Mouse (Mus musculus) adipose tissue, adult 10 weeks (tissue): ENCODE data around the gene Olfr1306. TPM values are rescaled to one million over a fixed set of nuclear protein-coding genes. Genes with fewer than 3 reads are reported as not detected.

Experiments
- polyA plus RNA-seq: library from polyadenylated mRNA; stranded (reverse); fragments of 350-450 nt; fragmentation: Illumina TruSeq; extraction: RNeasy Lipid Tissue Mini Kit (QIAGEN cat#74804); gene quantifications from one replicate; pipeline ENCODE4 v1.2.3, GENCODE M21; 2014; ENCODE audit warnings: low read depth, low replicate concordance

Gene Olfr1306
- polyA plus RNA-seq: not detected

DNA sequence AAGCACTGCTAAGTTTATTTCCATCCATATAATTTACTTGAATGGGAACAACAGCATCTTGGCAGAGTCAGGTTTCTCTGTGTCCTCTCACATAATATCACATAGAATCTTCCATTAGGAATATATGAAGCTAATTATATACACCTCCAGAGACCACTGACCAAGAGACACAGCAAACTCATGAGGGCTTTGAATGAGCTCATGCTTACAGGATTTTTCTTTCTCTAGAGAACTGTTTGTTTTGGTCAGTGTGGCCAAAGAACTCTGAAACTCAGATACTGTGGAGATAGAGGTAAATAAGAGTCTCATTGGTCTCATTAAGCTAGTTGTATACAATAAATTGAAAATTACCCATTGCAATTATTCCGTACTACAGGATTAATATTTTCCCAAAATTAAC is at the start of gene Olfr1306:
Gene Olfr1306, minus strand, starts transcription at position 101 of the 400 bp plus-strand sequence.

DNA sequence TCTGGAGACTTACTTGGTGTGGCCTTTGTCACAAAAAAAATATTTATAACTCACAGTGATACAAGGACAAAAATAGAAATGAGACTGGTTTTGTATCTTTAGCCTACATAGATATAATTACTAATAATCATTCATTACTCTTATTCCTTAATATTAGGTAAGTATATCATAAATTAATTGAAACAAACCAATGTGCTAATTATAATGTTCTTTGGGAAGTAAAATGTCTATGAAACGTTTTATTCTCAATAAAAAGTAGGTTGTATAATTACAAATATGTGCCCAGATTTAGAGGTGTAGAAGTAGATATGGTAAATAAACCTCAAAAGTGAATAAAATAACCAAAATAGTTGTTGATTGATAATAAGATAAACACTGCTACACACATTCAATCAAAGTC is 48.8 kb upstream of the Olfr1306 start, which contains the start of gene Olfr1308:
Gene Olfr1308, minus strand, starts transcription at position 101 of the 400 bp plus-strand sequence.

DNA sequence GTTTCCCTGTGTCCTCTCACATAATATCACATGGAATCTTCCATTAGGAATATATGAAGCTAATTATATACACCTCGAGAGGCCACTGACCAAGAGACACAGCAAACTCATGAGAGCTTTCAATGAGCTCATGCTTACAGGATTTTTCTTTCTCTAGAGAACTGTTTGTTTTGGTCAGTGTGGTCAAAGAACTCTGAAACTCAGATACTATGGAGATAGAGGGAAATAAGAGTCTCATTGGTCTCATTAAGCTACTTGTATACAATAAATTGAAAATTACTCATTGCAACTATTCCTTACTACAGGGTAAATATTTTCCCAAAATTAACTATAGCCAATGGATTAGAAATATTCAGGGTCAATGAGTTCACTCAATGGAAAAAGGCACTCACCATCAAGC is 33.3 kb upstream of the Olfr1306 start, which contains the start of gene Olfr1307:
Gene Olfr1307, minus strand, starts transcription at position 101 of the 400 bp plus-strand sequence.

DNA sequence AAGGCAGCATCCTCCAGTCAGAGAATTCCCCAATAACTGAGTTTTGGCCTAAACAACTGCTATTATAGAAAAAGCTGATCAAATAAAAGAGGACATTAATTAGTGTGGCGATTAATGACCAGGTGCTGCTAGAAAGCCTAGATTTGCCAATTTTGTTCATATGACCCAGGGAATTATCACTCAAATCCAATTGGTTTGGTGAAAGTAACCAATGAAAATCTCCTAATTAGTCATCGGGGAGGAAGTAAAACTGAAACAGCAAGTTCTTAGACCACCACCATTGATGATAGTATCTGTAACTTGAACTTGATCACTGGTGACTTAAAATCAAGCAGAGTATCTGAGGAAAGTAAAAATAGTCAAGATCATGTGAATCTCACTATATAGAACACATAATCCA is 39.0 kb downstream of the Olfr1306 start, which contains the start of gene Olfr1305:
Gene Olfr1305, minus strand, starts transcription at position 101 of the 400 bp plus-strand sequence.

Other genes with a start within 250 kb of the Olfr1306 start
- not detected for gene Olfr1301, start 165.3 kb downstream of the Olfr1306 start, polyA plus RNA-seq
- not detected for gene Olfr1302, start 138.8 kb downstream of the Olfr1306 start, polyA plus RNA-seq
- not detected for gene Olfr1303, start 95.9 kb downstream of the Olfr1306 start, polyA plus RNA-seq
- gene Olfr1305, start 39.1 kb downstream of the Olfr1306 start, polyA plus RNA-seq: not detected
- gene Olfr1307, start 33.2 kb upstream of the Olfr1306 start, polyA plus RNA-seq: not detected
- not detected for gene Olfr1308, start 48.7 kb upstream of the Olfr1306 start, polyA plus RNA-seq
- not detected for gene Olfr1309, start 74.0 kb upstream of the Olfr1306 start, polyA plus RNA-seq
- gene Olfr1310, start 96.4 kb upstream of the Olfr1306 start, polyA plus RNA-seq: not detected
- not detected for gene Olfr1311, start 108.1 kb upstream of the Olfr1306 start, polyA plus RNA-seq
- not detected for gene Olfr1312, start 134.0 kb upstream of the Olfr1306 start, polyA plus RNA-seq
- not detected for gene Olfr1313, start 161.6 kb upstream of the Olfr1306 start, polyA plus RNA-seq
- not detected for gene Olfr1314, start 180.5 kb upstream of the Olfr1306 start, polyA plus RNA-seq
- gene Olfr1315-ps1, start 199.2 kb upstream of the Olfr1306 start, polyA plus RNA-seq: not detected
- gene Olfr1316, start 218.7 kb upstream of the Olfr1306 start, polyA plus RNA-seq: not detected
- not detected for gene Olfr1317, start 224.1 kb upstream of the Olfr1306 start, polyA plus RNA-seq
- gene Olfr1318, start 237.9 kb upstream of the Olfr1306 start, polyA plus RNA-seq: not detected